Mouse (Mus musculus) limb, embryonic 14.5 days (tissue): ENCODE measurements around the gene Zdhhc11. TPM values are rescaled to one million over a fixed set of nuclear protein-coding genes. Genes with fewer than 3 reads are reported as not detected.
"Not testable (repeated sequence)": the region's sequence is repeated elsewhere in the genome, so short reads cannot be mapped to it uniquely, and the experiment has no call there.

Experiments
- ATAC-seq: fragments of 200-750 bp; cut with Nextera tagmentation; 2 replicates; pipeline ENCODE4 v1.8.0; 2017; ENCODE audit warnings: low read depth, moderate number of reproducible peaks, moderate TSS enrichment; ENCODE audit not compliant: low FRiP score
- DNase-seq: peaks from one replicate; pipeline ENCODE4 v3.0.0-alpha.2; 2015; ENCODE audit warnings: low spot score
- H3K27ac ChIP-seq: fragments of 300-500 bp; sonication (generic); replicated peaks from 2 replicates; pipeline ENCODE4 v1.5.1; 2014; ENCODE audit warnings: low read depth, mild to moderate bottlenecking, low read length, moderate library complexity, mixed read lengths
- H3K27me3 ChIP-seq: fragments of 300-500 bp; sonication (generic); 2 replicates; pipeline ENCODE4 v1.6.1; 2014; ENCODE audit warnings: low read length, mixed read lengths; ENCODE audit not compliant: control insufficient read depth, insufficient read depth
- H3K36me3 ChIP-seq: fragments of 300-500 bp; sonication (generic); 2 replicates; pipeline ENCODE4 v1.6.1; 2014; ENCODE audit warnings: mild to moderate bottlenecking, low read length, moderate library complexity, mixed read lengths; ENCODE audit not compliant: control insufficient read depth, insufficient read depth
- H3K4me1 ChIP-seq: fragments of 300-500 bp; sonication (generic); 2 replicates; pipeline ENCODE4 v1.6.1; 2014; ENCODE audit warnings: antibody characterized with exemption, low read length, mixed read lengths; ENCODE audit not compliant: control insufficient read depth, insufficient read depth
- H3K4me2 ChIP-seq: fragments of 300-500 bp; sonication (generic); replicated peaks from 2 replicates; pipeline ENCODE4 v1.6.1; 2014; ENCODE audit warnings: low read depth, mild to moderate bottlenecking, low read length, moderate library complexity; ENCODE audit not compliant: severe bottlenecking
- H3K4me3 ChIP-seq: fragments of 300-500 bp; sonication (generic); replicated peaks from 2 replicates; pipeline ENCODE4 v1.5.1; 2014; ENCODE audit warnings: low read length
- H3K9ac ChIP-seq: fragments of 300-500 bp; sonication (generic); 2 replicates; pipeline ENCODE4 v1.6.1; 2014; ENCODE audit warnings: mild to moderate bottlenecking, low read depth, low read length, moderate library complexity; ENCODE audit not compliant: severe bottlenecking
- H3K9me3 ChIP-seq: fragments of 300-500 bp; sonication (generic); 2 replicates; pipeline ENCODE4 v1.6.1; 2016; ENCODE audit warnings: low read length; ENCODE audit not compliant: control insufficient read depth
- POLR2A ChIP-seq: fragments of 200-500 bp; IDR thresholded peaks from 2 replicates; pipeline ENCODE4 v1.8.0; 2012; ENCODE audit warnings: inconsistent platforms, mild to moderate bottlenecking, moderate library complexity, borderline replicate concordance; ENCODE audit not compliant: insufficient read depth, insufficient read length; ENCODE audit errors: extremely low read depth
- WGBS: fragments of 180-500 bp; shearing (Covaris S2); extraction: QIAGEN DNeasy Blood & Tissue Kit; methylation state at CpG from one replicate; pipeline ENCODE4 v1.1.7; 2014; 5-methylcytosine and 5-hydroxymethylcytosine counted together
- polyA plus RNA-seq, 2 experiments: library from polyadenylated mRNA; depleted of rRNA in 1 of 2; stranded (reverse) in 1 of 2; unstranded in 1 of 2; fragments of >200 nt; fragmentation: Nextera tagmentation in 1 of 2; extraction: Ambion mirVana in 1 of 2; gene quantifications; 2 replicates each; pipeline versions ENCODE4 v1.2.1 to v1.2.3; 2012 to 2014

Gene Zdhhc11
- polyA plus RNA-seq, 2 experiments = not detected

DNA sequence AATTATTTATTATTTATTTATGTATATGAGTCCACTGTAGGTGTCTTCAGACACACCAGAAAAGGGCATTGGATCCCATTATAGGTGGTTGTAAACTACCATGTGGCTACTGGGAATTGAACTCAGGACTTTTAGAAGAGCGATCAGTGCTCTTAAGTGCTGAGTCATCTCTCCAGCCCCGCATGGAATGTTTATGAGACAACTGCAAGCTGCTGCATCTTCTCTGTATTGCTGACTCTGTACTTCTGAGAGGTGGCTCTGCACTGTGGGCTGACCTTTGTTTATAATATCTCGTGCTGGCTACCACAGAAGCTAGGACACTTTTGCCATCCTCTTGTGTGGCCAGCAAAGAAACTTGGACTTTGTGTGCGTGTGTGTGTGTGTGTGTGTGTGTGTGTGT, 37.8 kb downstream of the Zdhhc11 start:
- H3K27ac ChIP-seq = no peak overlapping the region
- no peak for TF ChIP-seq POLR2A
- H3K4me2 ChIP-seq = no peak overlapping the region
- no peaks in the 10 kb centered on the region for H3K27me3 ChIP-seq
- no peaks in the 10 kb centered on the region for H3K4me1 ChIP-seq
- no peak overlapping the region for H3K9ac ChIP-seq
- H3K9me3 ChIP-seq = no peaks in the 10 kb centered on the region
- 63% methylated on average over 4 of the region's 4 CpGs for WGBS
- DNase-seq (no peak), ATAC-seq (no peak)
- no peaks in the 10 kb centered on the region for H3K36me3 ChIP-seq
- H3K4me3 ChIP-seq = no peak overlapping the region

DNA sequence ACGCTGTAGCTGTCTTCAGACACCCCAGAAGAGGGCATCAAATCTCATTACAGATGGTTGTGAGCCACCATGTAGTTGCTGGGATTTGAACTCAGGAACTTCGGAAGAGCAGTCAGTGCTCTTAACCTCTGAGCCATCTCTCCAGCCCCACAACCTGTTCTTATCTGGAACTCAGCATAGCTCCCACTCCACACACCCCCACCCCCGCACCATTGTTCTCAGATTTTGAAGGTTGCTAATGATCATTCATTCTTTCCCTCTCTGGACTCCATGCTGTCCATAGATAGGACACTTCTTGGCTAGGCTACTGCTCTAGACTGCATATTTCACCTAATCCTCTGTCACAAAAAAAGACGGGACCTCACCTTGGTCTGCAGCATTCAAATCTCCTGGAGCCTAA, 43.2 kb downstream of the Zdhhc11 start:
- not testable (repeated sequence) for H3K4me1 ChIP-seq, H3K36me3 ChIP-seq, H3K4me3 ChIP-seq, DNase-seq, ATAC-seq, H3K9ac ChIP-seq, H3K4me2 ChIP-seq, H3K9me3 ChIP-seq, H3K27ac ChIP-seq
- 89% methylated on average over 4 of the region's 4 CpGs for WGBS
- H3K27me3 ChIP-seq = 0 out of 2 replicates have a peak, but pooled peaks cover 19% of the 10 kb centered on the region

DNA sequence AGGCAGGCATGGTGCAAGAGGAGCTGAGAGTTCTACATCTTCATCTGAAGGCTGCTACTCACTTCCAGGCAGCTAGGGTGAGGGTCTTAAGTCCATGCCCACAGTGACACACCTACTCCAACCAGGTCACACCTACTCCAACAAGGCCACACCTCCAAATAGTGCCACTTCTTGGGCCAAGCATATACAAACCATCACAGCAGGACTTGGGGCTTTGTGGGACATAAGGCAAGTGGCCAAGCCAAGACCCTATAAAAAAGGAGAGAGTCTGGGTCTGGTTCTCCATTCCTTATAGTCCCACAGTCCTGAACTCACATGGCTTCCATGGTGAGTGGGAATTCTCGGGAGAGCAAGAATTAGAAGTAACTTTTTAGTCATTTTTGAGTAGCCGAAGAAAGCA, 44.6 kb downstream of the Zdhhc11 start:
- 66% methylated on average over 2 of the region's 2 CpGs for WGBS
- H3K9ac ChIP-seq, H3K36me3 ChIP-seq, H3K4me2 ChIP-seq, H3K4me1 ChIP-seq, H3K27ac ChIP-seq, H3K4me3 ChIP-seq, DNase-seq, ATAC-seq, H3K9me3 ChIP-seq: not testable (repeated sequence)
- 0 out of 2 replicates have a peak, but pooled peaks cover 19% of the 10 kb centered on the region for H3K27me3 ChIP-seq

DNA sequence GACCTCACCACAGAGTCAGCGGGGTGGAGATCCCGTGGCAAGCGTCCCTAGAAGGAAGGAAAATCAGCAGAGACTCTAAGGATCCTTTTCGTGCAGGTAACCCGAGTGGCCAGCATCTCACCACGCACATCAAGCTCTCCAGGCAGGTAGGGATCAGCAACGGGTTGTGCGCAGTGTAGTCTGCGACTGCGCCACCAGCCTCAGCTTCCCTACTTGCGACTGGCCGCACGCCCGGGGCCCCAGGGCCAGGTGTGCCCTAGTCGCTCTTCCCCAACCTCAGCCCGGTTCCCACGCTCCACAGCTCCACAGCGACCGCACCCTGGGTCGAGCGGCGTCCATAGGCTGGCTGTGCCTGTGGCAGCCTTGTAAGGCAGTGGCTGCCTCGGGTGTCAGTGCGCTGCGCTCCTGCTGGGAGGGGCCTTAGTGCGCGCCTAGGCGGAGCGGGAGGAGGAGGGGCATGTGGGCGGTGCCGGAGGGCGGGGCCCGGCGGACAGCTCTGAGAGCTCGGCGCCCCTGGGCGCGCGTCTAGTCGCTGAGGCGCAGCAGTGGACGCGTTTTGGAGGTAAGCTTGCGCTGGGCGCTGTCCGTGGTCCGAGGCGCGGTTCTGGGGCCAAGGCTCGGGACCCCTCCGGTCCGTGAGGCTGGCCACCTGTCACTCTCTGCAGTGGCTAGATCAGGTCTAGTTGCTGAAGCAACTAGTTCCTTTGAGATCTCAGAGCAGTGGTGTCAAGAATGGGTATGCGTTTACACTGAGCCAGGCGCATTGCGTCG, 45.5 kb downstream of the Zdhhc11 start, which contains the start of gene Tppp:
TSS of gene Tppp (plus strand) at position 460 of the 771 bp plus-strand sequence.
- H3K9ac ChIP-seq = peak within 1 kb of the TSS; percentile 50
- no peaks in the 10 kb centered on the region for H3K9me3 ChIP-seq
- peak within 1 kb of the TSS; percentile 98 for H3K4me2 ChIP-seq
- ATAC-seq (peak; percentile 95), DNase-seq (peak; percentile 91)
- WGBS = 1% methylated on average over 56 of the region's 56 CpGs
- H3K36me3 ChIP-seq = no peaks in the 10 kb centered on the region
- peak within 1 kb of the TSS; percentile 47 for H3K4me3 ChIP-seq
- peaks cover 9% of the 10 kb centered on the region for H3K4me1 ChIP-seq
- no peak for TF ChIP-seq POLR2A
- H3K27ac ChIP-seq = no peak within 1 kb of the TSS
- 0 out of 2 replicates have a peak, but pooled peaks cover 19% of the 10 kb centered on the region for H3K27me3 ChIP-seq

DNA sequence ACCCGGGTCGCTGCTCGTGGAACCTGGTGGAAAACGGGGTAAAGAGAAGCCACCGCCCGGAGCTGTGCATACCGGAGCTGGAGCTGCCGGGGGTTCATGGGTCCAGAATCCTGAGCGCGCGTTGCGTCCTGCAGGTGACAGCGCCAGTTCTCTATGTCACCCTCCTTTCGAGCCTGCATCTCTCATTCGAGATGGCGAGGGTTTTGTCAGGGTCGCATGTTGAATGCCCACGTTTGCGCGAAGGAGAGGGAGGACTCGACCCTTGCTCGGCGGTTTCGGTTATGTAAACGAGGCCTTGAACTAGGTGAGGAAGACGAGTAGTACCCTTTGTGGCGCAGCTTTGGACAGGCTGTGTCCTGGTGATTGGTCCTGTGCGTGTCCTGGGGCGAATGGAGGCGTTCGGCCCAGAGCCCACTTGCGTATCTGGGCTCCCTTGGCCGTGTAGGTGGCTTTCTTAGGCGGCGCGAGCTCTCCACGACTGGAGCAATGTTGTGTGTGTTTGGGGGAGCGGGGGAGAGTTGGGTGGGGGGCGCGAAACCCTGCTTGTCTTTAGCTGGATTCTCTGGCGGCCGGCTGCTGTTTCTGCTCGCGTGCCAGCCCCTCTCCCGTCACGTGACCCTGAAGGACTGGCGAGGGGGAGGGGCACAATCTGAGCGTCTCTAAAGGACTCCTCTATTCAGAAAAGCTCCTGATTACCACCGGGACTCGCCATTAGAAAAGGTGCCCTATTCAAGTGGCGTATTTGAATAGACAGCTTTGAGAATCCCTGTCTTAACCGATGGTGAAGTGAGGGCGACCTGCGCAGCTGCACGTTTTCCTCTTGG, 46.4 kb downstream of the Zdhhc11 start:
- peak overlapping the region; percentile 50; the same call in 1 of the 2 replicates for H3K9ac ChIP-seq
- H3K27ac ChIP-seq = no peak overlapping the region
- H3K4me2 ChIP-seq = peak overlapping the region; percentile 98
- no peaks in the 10 kb centered on the region for H3K9me3 ChIP-seq
- no peak for TF ChIP-seq POLR2A
- DNase-seq (no peak), ATAC-seq (peak; percentile 42; the same call in 1 of the 2 replicates)
- H3K36me3 ChIP-seq = no peaks in the 10 kb centered on the region
- WGBS = under 1% methylated on average over 54 of the region's 55 CpGs
- H3K4me3 ChIP-seq = peak overlapping the region; percentile 47
- H3K4me1 ChIP-seq = peaks cover 9% of the 10 kb centered on the region
- H3K27me3 ChIP-seq = 0 out of 2 replicates have a peak, but pooled peaks cover 19% of the 10 kb centered on the region
